Mouse (Mus musculus) heart, postnatal 0 days (tissue): ENCODE data around the gene Myo3b. TPM values are rescaled to one million over a fixed set of nuclear protein-coding genes. Genes with fewer than 3 reads are reported as not detected.

Source experiments
- ATAC-seq: fragments of 200-750 bp; cut with Nextera tagmentation; 2 replicates; pipeline ENCODE4 v1.8.0; 2017; ENCODE audit warnings: low read depth, moderate number of reproducible peaks, moderate library complexity; ENCODE audit not compliant: insufficient read depth
- DNase-seq: peaks from one replicate; pipeline ENCODE4 v3.0.0-alpha.2; 2016; ENCODE audit warnings: low spot score
- H3K27ac ChIP-seq: fragments of 300-500 bp; sonication (generic); 2 replicates; pipeline ENCODE4 v1.5.1; 2014; ENCODE audit warnings: low read depth, mild to moderate bottlenecking
- H3K27me3 ChIP-seq: fragments of 300-500 bp; sonication (generic); 2 replicates; pipeline ENCODE4 v1.6.1; 2014; ENCODE audit warnings: low read length, mixed read lengths; ENCODE audit not compliant: control insufficient read depth, insufficient read depth
- H3K36me3 ChIP-seq: fragments of 300-500 bp; sonication (generic); replicated peaks from 2 replicates; pipeline ENCODE4 v1.6.1; 2014; ENCODE audit warnings: low read length, mixed read lengths; ENCODE audit not compliant: control insufficient read depth, insufficient read depth
- H3K4me1 ChIP-seq: fragments of 300-500 bp; sonication (generic); 2 replicates; pipeline ENCODE4 v1.6.1; 2014; ENCODE audit warnings: antibody characterized with exemption; ENCODE audit not compliant: control insufficient read depth, insufficient read depth
- H3K4me2 ChIP-seq: fragments of 300-500 bp; sonication (generic); 2 replicates; pipeline ENCODE4 v1.6.1; 2014; ENCODE audit warnings: low read depth, mild to moderate bottlenecking, low read length, moderate library complexity
- H3K4me3 ChIP-seq: fragments of 300-500 bp; sonication (generic); 2 replicates; pipeline ENCODE4 v1.5.1; 2014; ENCODE audit warnings: low read depth, low read length
- H3K9ac ChIP-seq: fragments of 300-500 bp; sonication (generic); replicated peaks from 2 replicates; pipeline ENCODE4 v1.6.1; 2014; ENCODE audit warnings: low read depth, low read length, mixed read lengths
- H3K9me3 ChIP-seq: fragments of 300-500 bp; sonication (generic); replicated peaks from 2 replicates; pipeline ENCODE4 v1.6.1; 2016; ENCODE audit warnings: low read length; ENCODE audit not compliant: control insufficient read depth
- CTCF ChIP-seq: IDR thresholded peaks from 2 replicates; pipeline ENCODE4 v1.5.1; 2016; ENCODE audit warnings: antibody characterized with exemption, control low read depth, low read depth
- EP300 ChIP-seq: IDR thresholded peaks from 2 replicates; pipeline ENCODE4 v1.6.1; 2016; ENCODE audit warnings: antibody characterized with exemption, low read depth
- WGBS: fragments of 180-500 bp; shearing (Covaris S2); extraction: QIAGEN DNeasy Blood & Tissue Kit; methylation state at CpG from one replicate; pipeline ENCODE4 v1.1.7; 2014; 5-methylcytosine and 5-hydroxymethylcytosine counted together
- polyA plus RNA-seq: library from polyadenylated mRNA; unstranded; fragments of >200 nt; fragmentation: Nextera tagmentation; extraction: Ambion mirVana; gene quantifications from 2 replicates; pipeline ENCODE4 v1.2.1, GENCODE M21; 2015
- total RNA-seq: library from RNA; depleted of rRNA; stranded (reverse); fragments of >200 nt; gene quantifications from 2 replicates; pipeline ENCODE4 v1.2.3, GENCODE M21; 2014; ENCODE audit warnings: low replicate concordance

Myo3b gene
- total and polyA plus RNA-seq, 2 experiments from 2014 or later, result 0.04 to 0.15 TPM

DNA sequence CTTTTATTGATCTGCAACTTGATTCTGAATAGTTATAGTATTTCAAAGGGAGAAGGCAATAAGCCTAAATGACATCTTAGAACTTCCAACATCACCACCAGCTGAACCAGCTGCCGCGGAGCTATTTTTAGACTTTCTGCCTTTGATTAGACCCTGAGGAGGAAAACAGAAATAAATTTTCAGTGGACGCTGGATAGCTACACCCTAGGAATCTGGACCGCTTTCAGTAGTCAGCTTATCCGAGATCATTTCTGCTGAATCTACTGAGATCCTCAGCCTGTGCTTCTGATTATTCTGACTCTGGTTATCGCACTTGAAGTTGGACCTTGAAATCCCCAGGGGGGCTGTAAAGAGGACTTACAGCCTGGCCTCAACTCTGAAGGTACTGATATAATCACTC, 349.7 kb downstream of the Myo3b start:
- H3K27me3 ChIP-seq, result no peaks in the 10 kb centered on the region
- ATAC-seq (no peak), DNase-seq (peak; percentile 10)
- 18% methylated on average over 6 of the region's 6 CpGs for WGBS
- TF ChIP-seq CTCF (no peak), EP300 (no peak)
- H3K9me3 ChIP-seq, result no peaks in the 10 kb centered on the region
- no peaks in the 10 kb centered on the region for H3K36me3 ChIP-seq
- H3K4me2 ChIP-seq, result peak overlapping the region; percentile 35; the same call in 1 of the 2 replicates
- H3K4me1 ChIP-seq, result peaks cover 11% of the 10 kb centered on the region; the same call in 1 of the 2 replicates
- H3K9ac ChIP-seq, result no peak overlapping the region
- no peak overlapping the region for H3K4me3 ChIP-seq
- H3K27ac ChIP-seq, result no peak overlapping the region

DNA sequence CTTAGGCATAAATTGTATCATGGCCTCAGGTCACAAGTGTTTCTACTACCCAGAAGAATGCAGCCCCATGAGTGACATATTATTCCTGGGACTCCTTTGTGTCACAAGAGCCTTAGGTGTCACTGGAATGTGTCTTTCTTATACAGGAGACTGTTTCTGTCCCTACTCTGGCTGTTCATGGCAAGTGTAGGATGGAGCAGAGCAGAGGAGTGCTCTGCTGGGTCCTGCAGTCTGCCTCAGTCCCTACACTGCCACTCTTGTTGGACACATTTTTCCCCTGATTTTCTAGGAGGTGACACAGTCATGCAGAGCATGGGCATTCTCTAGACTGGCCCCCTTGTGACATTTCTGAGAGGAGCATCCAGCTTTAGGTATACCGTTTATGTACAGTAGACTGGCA, 350.2 kb downstream of the Myo3b start:
- no peak for DNase-seq
- 76% methylated on average over 1 of the region's 1 CpGs for WGBS
- H3K4me2 ChIP-seq, result no peak overlapping the region
- no peak overlapping the region for H3K4me3 ChIP-seq
- no peaks in the 10 kb centered on the region for H3K36me3 ChIP-seq
- no peak for ATAC-seq
- H3K9me3 ChIP-seq, result no peaks in the 10 kb centered on the region
- TF ChIP-seq EP300 (no peak), CTCF (no peak)
- peaks cover 11% of the 10 kb centered on the region; the same call in 1 of the 2 replicates for H3K4me1 ChIP-seq
- no peak overlapping the region for H3K27ac ChIP-seq
- H3K27me3 ChIP-seq, result no peaks in the 10 kb centered on the region
- H3K9ac ChIP-seq, result no peak overlapping the region

DNA sequence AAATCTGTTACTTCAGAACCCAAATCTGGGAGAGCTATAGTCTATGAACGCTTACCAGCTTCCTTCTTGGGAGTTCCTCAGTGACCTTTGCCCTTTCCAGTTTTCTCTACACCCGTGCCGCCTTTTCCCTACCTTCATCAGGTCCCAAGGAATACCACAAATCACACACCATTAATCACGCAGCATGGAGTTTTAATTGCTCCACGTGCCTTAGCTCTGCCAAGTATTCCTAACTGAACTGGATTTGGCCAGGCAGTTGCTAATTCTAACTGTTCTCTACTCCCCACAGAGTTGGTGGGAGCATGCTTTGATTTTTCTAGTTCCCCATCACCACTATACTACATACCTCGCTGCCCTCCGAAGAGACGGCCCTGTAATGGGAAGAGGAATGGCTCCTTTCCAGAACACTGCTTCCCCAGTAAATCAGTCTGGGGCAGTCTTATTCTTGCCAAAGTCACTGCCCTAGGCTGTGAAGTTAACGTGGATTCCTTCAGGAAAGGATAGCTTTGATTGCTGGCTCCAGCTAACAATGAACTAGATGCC, 358.9 kb downstream of the Myo3b start:
- no peak for DNase-seq
- H3K4me1 ChIP-seq, result no peaks in the 10 kb centered on the region
- no peak overlapping the region for H3K4me3 ChIP-seq
- no peak for ATAC-seq
- no peak overlapping the region for H3K27ac ChIP-seq
- H3K9me3 ChIP-seq, result no peaks in the 10 kb centered on the region
- no peak overlapping the region for H3K9ac ChIP-seq
- TF ChIP-seq CTCF (no peak), EP300 (no peak)
- no peaks in the 10 kb centered on the region for H3K36me3 ChIP-seq
- no peaks in the 10 kb centered on the region for H3K27me3 ChIP-seq
- H3K4me2 ChIP-seq, result no peak overlapping the region
- WGBS, result 71% methylated on average over 9 of the region's 9 CpGs

DNA sequence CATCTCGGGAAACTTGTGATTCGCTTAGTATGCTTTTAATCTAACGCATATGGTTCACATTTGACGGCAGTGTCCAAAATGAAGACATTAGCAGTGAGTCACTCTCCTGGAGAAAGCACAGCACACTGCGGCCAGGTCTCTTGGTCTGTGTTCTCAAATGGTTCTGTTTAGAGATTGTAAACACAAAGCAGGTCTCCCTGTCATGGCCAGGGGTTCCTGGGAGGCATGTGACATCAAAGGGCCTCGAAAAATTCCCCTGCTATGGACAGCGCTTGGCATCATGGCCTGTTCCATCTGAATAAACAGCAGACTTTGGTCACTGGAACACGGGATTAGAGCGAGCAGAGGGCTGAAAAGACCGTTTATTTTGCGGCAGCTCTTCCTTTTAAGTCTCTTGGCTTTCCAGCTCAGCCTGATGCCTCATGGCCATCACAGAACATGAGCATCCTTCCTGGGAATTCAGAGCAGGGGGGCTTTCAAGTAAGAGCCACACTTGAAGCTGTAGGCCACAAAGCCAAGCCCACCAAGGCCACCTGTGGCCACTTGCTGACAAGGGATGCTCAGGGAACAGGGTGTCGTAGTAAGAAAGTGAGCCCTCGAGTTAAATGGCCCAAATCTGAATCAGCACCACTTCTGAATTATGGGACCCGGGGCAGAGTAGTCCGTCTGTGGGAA, 360.7 kb downstream of the Myo3b start:
- no peak overlapping the region for H3K27ac ChIP-seq
- H3K36me3 ChIP-seq, result no peaks in the 10 kb centered on the region
- H3K9me3 ChIP-seq, result no peaks in the 10 kb centered on the region
- H3K27me3 ChIP-seq, result no peaks in the 10 kb centered on the region
- H3K4me3 ChIP-seq, result no peak overlapping the region
- WGBS, result 76% methylated on average over 15 of the region's 15 CpGs
- H3K4me1 ChIP-seq, result no peaks in the 10 kb centered on the region
- TF ChIP-seq CTCF (no peak), EP300 (no peak)
- H3K4me2 ChIP-seq, result no peak overlapping the region
- no peak overlapping the region for H3K9ac ChIP-seq
- DNase-seq, result no peak
- ATAC-seq, result no peak

DNA sequence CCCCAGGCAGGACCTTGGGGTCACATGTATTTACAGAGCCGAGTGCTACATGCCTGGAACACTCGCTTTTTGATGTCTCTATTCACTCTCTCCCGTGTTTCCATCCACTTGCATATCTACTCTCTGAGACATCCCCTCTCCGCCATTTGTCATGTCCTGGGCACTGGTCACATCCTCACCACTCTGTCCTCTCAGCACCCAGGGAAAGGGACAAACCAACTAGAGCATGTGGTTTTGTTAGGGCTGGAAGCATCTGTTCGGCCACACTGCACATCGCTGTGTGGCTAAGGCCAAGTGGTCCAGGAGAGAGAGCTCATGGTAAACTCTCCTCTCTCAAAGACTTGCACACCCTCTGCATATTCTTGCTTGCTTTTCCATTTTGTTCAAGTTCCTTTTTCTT, 361.4 kb downstream of the Myo3b start:
- no peaks in the 10 kb centered on the region for H3K36me3 ChIP-seq
- WGBS, result 80% methylated on average over 6 of the region's 6 CpGs
- TF ChIP-seq CTCF, result no peak
- TF ChIP-seq EP300, result no peak
- no peak overlapping the region for H3K27ac ChIP-seq
- no peak overlapping the region for H3K9ac ChIP-seq
- no peaks in the 10 kb centered on the region for H3K9me3 ChIP-seq
- H3K4me1 ChIP-seq, result no peaks in the 10 kb centered on the region
- ATAC-seq (no peak), DNase-seq (no peak)
- H3K27me3 ChIP-seq, result no peaks in the 10 kb centered on the region
- no peak overlapping the region for H3K4me3 ChIP-seq
- H3K4me2 ChIP-seq, result no peak overlapping the region

DNA sequence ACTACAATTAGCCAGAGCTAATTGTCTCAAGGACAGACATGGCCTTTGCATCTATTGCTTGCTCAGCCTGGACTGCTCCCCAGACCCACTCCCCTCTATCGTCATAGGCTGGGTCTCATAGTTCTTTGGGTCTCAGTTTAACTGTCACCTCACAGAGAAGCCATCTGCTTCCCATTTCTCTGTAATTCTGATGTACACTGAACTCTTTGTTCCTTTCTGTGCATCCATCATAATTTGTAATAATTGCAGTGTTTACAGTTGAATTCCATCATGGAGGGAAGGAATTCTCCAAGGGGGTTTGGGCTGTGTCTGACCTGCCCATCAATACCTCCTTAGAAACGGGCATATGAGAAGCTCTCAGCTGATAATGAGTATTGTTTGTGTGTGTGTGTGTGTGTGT, 365.4 kb downstream of the Myo3b start:
- H3K27me3 ChIP-seq, result no peaks in the 10 kb centered on the region
- no peak for TF ChIP-seq EP300
- no peak for TF ChIP-seq CTCF
- H3K4me1 ChIP-seq, result peaks cover 3% of the 10 kb centered on the region; the same call in 1 of the 2 replicates
- no peaks in the 10 kb centered on the region for H3K36me3 ChIP-seq
- H3K27ac ChIP-seq, result no peak overlapping the region
- no peak overlapping the region for H3K9ac ChIP-seq
- H3K4me3 ChIP-seq, result no peak overlapping the region
- no peak for DNase-seq
- H3K4me2 ChIP-seq, result no peak overlapping the region
- no peak for ATAC-seq
- 65% methylated on average over 2 of the region's 2 CpGs for WGBS
- H3K9me3 ChIP-seq, result no peaks in the 10 kb centered on the region
